Mouse (Mus musculus): ENCODE measurements around the gene Ntn5. TPM values are rescaled to one million over a fixed set of nuclear protein-coding genes. Genes with fewer than 3 reads are reported as not detected.

Ntn5 gene
- polyA plus RNA-seq, 1 experiment: 0.10 TPM

- H3K27ac ChIP-seq (ENCODE audit: insufficient read depth, low read length): peak overlapping the region; percentile 81
- no peak for DNase-seq
- WGBS: 8% methylated on average over 31 of the region's 31 CpGs
- H3K4me3 ChIP-seq (replicated peaks; ENCODE audit: insufficient read depth, low read depth, low read length): peak overlapping the region; percentile 89
- TF ChIP-seq POLR2A (IDR thresholded peaks at IDR 0.05; ENCODE audit: borderline replicate concordance, insufficient read depth, low read length) (no peak), CTCF (IDR thresholded peaks at IDR 0.05; ENCODE audit: borderline replicate concordance, insufficient read depth, low read depth, low read length) (no peak)
- peaks cover 17% of the 10 kb centered on the region for H3K4me1 ChIP-seq (ENCODE audit: control insufficient read depth, insufficient read depth, low read length)
- no peaks in the 10 kb centered on the region for H3K27me3 ChIP-seq (ENCODE audit: control insufficient read depth, insufficient read depth, low read length)
Observed at GRCm38 (mm10) chr7:45716952-45717917, 33.4 kb downstream of the Ntn5 start.

- peak; percentile 98 to 99 for DNase-seq
- Histone ChIP-seq H3K4me1 (ENCODE audit: control insufficient read depth, insufficient read depth, low read length) (peaks cover 19% of the 10 kb centered on the region), H3K27ac (ENCODE audit: insufficient read depth, low read length) (peak within 1 kb of the TSS; percentile 81), H3K27me3 (ENCODE audit: control insufficient read depth, insufficient read depth, low read length) (no peaks in the 10 kb centered on the region), H3K4me3 (replicated peaks; ENCODE audit: insufficient read depth, low read depth, low read length) (peak within 1 kb of the TSS; percentile 89)
- TF ChIP-seq CTCF (IDR thresholded peaks at IDR 0.05; ENCODE audit: borderline replicate concordance, insufficient read depth, low read depth, low read length) (no peak), POLR2A (IDR thresholded peaks at IDR 0.05; ENCODE audit: borderline replicate concordance, insufficient read depth, low read length) (peak; percentile 98)
- WGBS: under 1% methylated on average over 41 of the region's 41 CpGs
Observed at GRCm38 (mm10) chr7:45717918-45718297, 34.1 kb downstream of the Ntn5 start, which contains the start of gene Sphk2. Gene Sphk2, minus strand, starts transcription at chr7:45718002.

GRCm38 (mm10) chr7:45718331-45718730 is 34.5 kb downstream of the Ntn5 start:
- Histone ChIP-seq H3K4me3 (replicated peaks; ENCODE audit: insufficient read depth, low read depth, low read length) (peak overlapping the region; percentile 89), H3K27me3 (ENCODE audit: control insufficient read depth, insufficient read depth, low read length) (no peaks in the 10 kb centered on the region), H3K4me1 (ENCODE audit: control insufficient read depth, insufficient read depth, low read length) (peaks cover 19% of the 10 kb centered on the region), H3K27ac (ENCODE audit: insufficient read depth, low read length) (peak overlapping the region; percentile 11; the same call in 1 of the 2 replicates)
- no peak for DNase-seq
- TF ChIP-seq POLR2A (IDR thresholded peaks at IDR 0.05; ENCODE audit: borderline replicate concordance, insufficient read depth, low read length) (no peak), CTCF (IDR thresholded peaks at IDR 0.05; ENCODE audit: borderline replicate concordance, insufficient read depth, low read depth, low read length) (no peak)
- under 1% methylated on average over 20 of the region's 20 CpGs for WGBS

- no peaks in the 10 kb centered on the region for H3K27me3 ChIP-seq (ENCODE audit: control insufficient read depth, insufficient read depth, low read length)
- peaks cover 19% of the 10 kb centered on the region for H3K4me1 ChIP-seq (ENCODE audit: control insufficient read depth, insufficient read depth, low read length)
- WGBS: 77% methylated on average over 10 of the region's 10 CpGs
- no peak for DNase-seq
- TF ChIP-seq POLR2A (IDR thresholded peaks at IDR 0.05; ENCODE audit: borderline replicate concordance, insufficient read depth, low read length) (no peak), CTCF (IDR thresholded peaks at IDR 0.05; ENCODE audit: borderline replicate concordance, insufficient read depth, low read depth, low read length) (no peak)
- no peak overlapping the region for H3K4me3 ChIP-seq (replicated peaks; ENCODE audit: insufficient read depth, low read depth, low read length)
- H3K27ac ChIP-seq (ENCODE audit: insufficient read depth, low read length): no peak overlapping the region
Observed at GRCm38 (mm10) chr7:45719180-45719579, 35.4 kb downstream of the Ntn5 start.

GRCm38 (mm10) chr7:45719738-45720412 is 36.1 kb downstream of the Ntn5 start:
- peak in 1 of 2 experiments; percentile 19 for DNase-seq
- Histone ChIP-seq H3K4me3 (replicated peaks; ENCODE audit: insufficient read depth, low read depth, low read length) (no peak overlapping the region), H3K4me1 (ENCODE audit: control insufficient read depth, insufficient read depth, low read length) (peaks cover 19% of the 10 kb centered on the region), H3K27me3 (ENCODE audit: control insufficient read depth, insufficient read depth, low read length) (no peaks in the 10 kb centered on the region), H3K27ac (ENCODE audit: insufficient read depth, low read length) (no peak overlapping the region)
- WGBS: 58% methylated on average over 16 of the region's 16 CpGs
- TF ChIP-seq CTCF (IDR thresholded peaks at IDR 0.05; ENCODE audit: borderline replicate concordance, insufficient read depth, low read depth, low read length): no peak
- no peak for TF ChIP-seq POLR2A (IDR thresholded peaks at IDR 0.05; ENCODE audit: borderline replicate concordance, insufficient read depth, low read length)

GRCm38 (mm10) chr7:45720413-45721233 is 36.8 kb downstream of the Ntn5 start, which contains the start of gene Fam83e:
Gene Fam83e, plus strand, starts transcription at chr7:45721212.
- peak in 1 of 2 experiments; percentile 31 for DNase-seq
- no peak within 1 kb of the TSS for H3K27ac ChIP-seq (ENCODE audit: insufficient read depth, low read length)
- TF ChIP-seq POLR2A (IDR thresholded peaks at IDR 0.05; ENCODE audit: borderline replicate concordance, insufficient read depth, low read length): no peak
- peak; percentile 7; the same call in 1 of the 2 replicates for TF ChIP-seq CTCF (IDR thresholded peaks at IDR 0.05; ENCODE audit: borderline replicate concordance, insufficient read depth, low read depth, low read length)
- no peaks in the 10 kb centered on the region for H3K27me3 ChIP-seq (ENCODE audit: control insufficient read depth, insufficient read depth, low read length)
- WGBS: 62% methylated on average over 14 of the region's 14 CpGs
- peaks cover 19% of the 10 kb centered on the region for H3K4me1 ChIP-seq (ENCODE audit: control insufficient read depth, insufficient read depth, low read length)
- no peak within 1 kb of the TSS for H3K4me3 ChIP-seq (replicated peaks; ENCODE audit: insufficient read depth, low read depth, low read length)

GRCm38 (mm10) chr7:45721234-45721571 is 37.4 kb downstream of the Ntn5 start:
- WGBS: 24% methylated on average over 7 of the region's 7 CpGs
- TF ChIP-seq POLR2A (IDR thresholded peaks at IDR 0.05; ENCODE audit: borderline replicate concordance, insufficient read depth, low read length): no peak
- TF ChIP-seq CTCF (IDR thresholded peaks at IDR 0.05; ENCODE audit: borderline replicate concordance, insufficient read depth, low read depth, low read length): no peak
- Histone ChIP-seq H3K4me3 (replicated peaks; ENCODE audit: insufficient read depth, low read depth, low read length) (no peak overlapping the region), H3K27me3 (ENCODE audit: control insufficient read depth, insufficient read depth, low read length) (no peaks in the 10 kb centered on the region), H3K4me1 (ENCODE audit: control insufficient read depth, insufficient read depth, low read length) (peaks cover 14% of the 10 kb centered on the region), H3K27ac (ENCODE audit: insufficient read depth, low read length) (no peak overlapping the region)
- DNase-seq: no peak

Measured in cerebellum, adult 2 months (tissue).